Mouse (Mus musculus) heart, postnatal 10 days (tissue): ENCODE results near the gene C330021F23Rik. TPM values are rescaled to one million over a fixed set of nuclear protein-coding genes. Genes with fewer than 3 reads are reported as not detected.

Experiments
- DNase-seq, 2 experiments: peaks; one replicate each; pipeline ENCODE4 v3.0.0; 2021
- intact Hi-C: fragments of 180-260 bp; cut with DNase I; formaldehyde crosslinking; loops from one replicate; pipeline ENCODE4 v1.15.1; 2025
- total RNA-seq, 2 experiments: library from RNA; stranded (reverse); gene quantifications; 2 replicates each; pipeline ENCODE4 v1.2.3; 2021

The C330021F23Rik gene
- total RNA-seq, 2 experiments from 2014 or later: 0.30 to 0.91 TPM

DNA sequence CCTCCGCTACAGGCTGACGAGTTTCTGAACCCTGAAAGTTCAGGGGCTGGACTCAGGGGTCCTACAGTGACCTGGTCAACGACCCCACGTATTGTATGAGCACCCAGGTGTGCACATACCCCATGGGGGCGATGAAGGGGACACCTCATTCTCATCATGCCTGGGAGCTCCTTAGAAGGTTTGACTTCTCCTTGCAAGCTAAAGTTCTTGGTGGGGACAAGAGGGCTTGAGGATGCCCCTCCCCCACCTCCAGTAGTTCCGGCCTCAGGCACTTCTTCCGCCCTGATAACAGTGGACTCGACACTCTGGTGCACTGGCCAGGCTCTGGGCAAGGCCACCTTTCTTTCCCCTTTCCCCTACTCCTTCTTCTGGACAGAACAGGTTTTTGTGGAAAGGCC is 63.7 kb downstream of the C330021F23Rik start:
- no peak for DNase-seq
- intact Hi-C loops: no loop called here

Other genes starting within 250 kb of the C330021F23Rik start
- gene A430078G23Rik, start 214.6 kb upstream of the C330021F23Rik start, total RNA-seq: under 1 TPM; 0.27 to 0.29 TPM
- 10 to 100 TPM; 19.6 to 22.7 TPM for gene Arhgef18, start 175.0 kb upstream of the C330021F23Rik start, total RNA-seq
- 1 to 10 TPM; 4.4 to 5.5 TPM for gene Pex11g, start 100.3 kb upstream of the C330021F23Rik start, total RNA-seq
- gene Tex45, start 97.1 kb upstream of the C330021F23Rik start, total RNA-seq: under 1 TPM in 1 of 2 experiments, not detected in 1; 0.17 TPM
- gene Zfp358, start 74.9 kb upstream of the C330021F23Rik start, total RNA-seq: 10 to 100 TPM; 25.7 to 27.2 TPM
- 10 to 100 TPM; 27.1 to 28.3 TPM for gene Mcoln1, start 67.5 kb upstream of the C330021F23Rik start, total RNA-seq
- gene Pnpla6, start 52.6 kb upstream of the C330021F23Rik start, total RNA-seq: 10 to 100 TPM; 12.9 to 13.8 TPM
- gene Camsap3, start 19.3 kb downstream of the C330021F23Rik start, total RNA-seq: 1 to 10 TPM; 1.1 to 1.9 TPM
- 10 to 100 TPM; 18.8 to 21.5 TPM for gene Xab2, start 53.3 kb downstream of the C330021F23Rik start, total RNA-seq
- 10 to 100 TPM; 69.8 to 76.2 TPM for gene Pet100, start 53.6 kb downstream of the C330021F23Rik start, total RNA-seq
- gene Pcp2, start 57.6 kb downstream of the C330021F23Rik start, total RNA-seq: not detected
- gene Stxbp2, start 63.0 kb downstream of the C330021F23Rik start, total RNA-seq: 10 to 100 TPM; 13.9 to 14.0 TPM
- under 1 TPM; 0.31 to 0.40 TPM for gene Retn, start 87.8 kb downstream of the C330021F23Rik start, total RNA-seq
- gene Mcemp1, start 97.8 kb downstream of the C330021F23Rik start, total RNA-seq: under 1 TPM; 0.17 to 0.40 TPM
- 1 to 10 TPM; 1.3 to 1.6 TPM for gene Fcor, start 104.4 kb downstream of the C330021F23Rik start, total RNA-seq
- 10 to 100 TPM; 19.4 to 20.2 TPM for gene Trappc5, start 108.3 kb downstream of the C330021F23Rik start, total RNA-seq
- gene Fcer2a, start 126.2 kb downstream of the C330021F23Rik start, total RNA-seq: under 1 TPM; 0.24 to 0.50 TPM
- gene Clec4g, start 152.7 kb downstream of the C330021F23Rik start, total RNA-seq: under 1 TPM; 0.67 to 0.89 TPM
- not detected for gene Cd209a, start 181.0 kb downstream of the C330021F23Rik start, total RNA-seq